Mouse (Mus musculus) heart, adult 18-20 months (tissue): Measurements from ENCODE around the gene Nrxn3. TPM values are rescaled to one million over a fixed set of nuclear protein-coding genes. Genes with fewer than 3 reads are reported as not detected.

Source experiments
- DNase-seq, 2 experiments: peaks; one replicate each; pipeline ENCODE4 v3.0.0; 2021 to 2022; ENCODE audit warnings: mixed read lengths in 1 of 2
- total RNA-seq, 2 experiments: library from RNA; stranded (reverse); gene quantifications; 2 replicates each; pipeline ENCODE4 v1.2.3; 2021

Gene Nrxn3
- total RNA-seq, 2 experiments from 2014 or later = 0.10 to 0.15 TPM

DNA sequence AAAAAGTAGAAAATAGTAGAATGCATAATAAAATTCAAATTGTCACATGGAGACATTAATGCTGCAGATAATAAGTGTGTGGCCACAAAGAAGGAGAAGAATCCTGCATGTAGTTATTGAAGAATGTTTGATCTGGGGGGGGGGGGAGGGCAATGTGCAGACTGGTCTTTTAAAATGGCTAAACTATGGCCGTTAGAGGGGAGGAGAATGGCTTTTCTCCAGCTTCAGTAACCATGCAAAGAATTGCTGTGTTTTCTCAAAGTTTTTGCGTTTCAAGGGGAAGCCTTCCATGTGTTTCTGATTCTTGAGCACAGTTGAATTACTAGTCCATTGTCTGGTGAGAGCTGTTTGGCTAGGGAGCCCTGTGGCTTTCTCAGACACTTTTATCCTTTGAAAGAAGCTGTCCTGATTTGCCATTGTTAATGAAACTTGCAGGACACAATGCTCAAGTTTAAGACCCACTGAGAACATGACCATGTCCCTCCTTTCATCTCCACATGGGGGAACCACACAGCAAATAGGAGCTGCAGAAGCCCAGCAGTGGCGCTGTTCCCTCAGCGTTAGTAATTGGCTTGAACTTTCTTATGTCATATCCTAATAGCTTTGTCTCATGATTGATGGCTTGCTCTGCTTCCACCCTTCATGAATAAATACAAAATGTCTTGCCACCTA, 808.1 kb downstream of the Nrxn3 start:
- no peak for DNase-seq

DNA sequence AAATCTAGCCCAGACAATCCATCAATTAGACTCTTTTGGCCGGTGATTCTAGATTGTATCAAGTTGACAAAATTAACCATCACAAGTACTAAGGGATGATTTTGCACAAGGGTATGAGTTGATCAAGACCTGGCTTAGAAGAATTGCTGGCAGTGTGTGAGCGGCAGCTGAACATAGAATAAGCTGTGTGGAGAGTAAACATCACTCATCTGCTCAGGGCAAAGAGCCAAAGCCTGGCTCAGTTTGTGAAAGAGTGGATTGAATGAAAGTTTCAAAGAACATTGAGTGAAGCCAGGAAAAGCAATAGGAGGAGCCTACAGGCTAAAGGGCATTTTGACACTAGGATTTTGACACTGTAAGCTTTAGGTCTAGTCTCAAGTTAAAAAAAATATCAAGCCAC, 828.6 kb downstream of the Nrxn3 start:
- DNase-seq = no peak

DNA sequence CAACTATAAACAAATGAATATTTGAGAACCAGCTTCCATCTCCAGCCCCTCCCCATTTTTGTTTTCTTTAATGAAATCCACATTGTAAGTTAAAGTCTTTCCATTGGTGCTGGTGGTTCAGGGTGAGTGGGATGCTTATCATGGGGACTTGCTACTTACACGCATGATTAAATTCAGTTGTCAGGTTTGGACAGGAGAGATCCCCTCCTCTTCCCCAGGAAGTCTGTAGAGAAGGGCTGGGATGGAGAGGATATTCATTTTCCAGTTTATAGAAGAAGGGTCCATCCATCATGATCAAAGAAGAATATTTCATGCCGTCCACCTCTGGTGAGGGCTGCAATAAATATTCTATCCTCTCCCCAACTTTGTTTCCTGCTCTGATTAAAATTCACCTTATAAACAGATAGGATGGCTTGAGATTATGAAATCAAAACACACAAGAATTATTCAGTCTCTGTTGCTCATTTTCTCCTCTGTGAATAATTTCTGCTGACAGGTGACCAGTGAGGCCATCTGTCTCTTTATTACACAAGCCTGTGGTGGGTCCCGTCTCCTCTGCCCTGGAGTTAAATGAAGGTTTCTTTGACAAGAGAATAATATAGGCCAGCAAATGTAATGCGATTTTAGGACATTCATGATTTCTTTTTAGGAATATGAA, 830.7 kb downstream of the Nrxn3 start:
- no peak for DNase-seq

DNA sequence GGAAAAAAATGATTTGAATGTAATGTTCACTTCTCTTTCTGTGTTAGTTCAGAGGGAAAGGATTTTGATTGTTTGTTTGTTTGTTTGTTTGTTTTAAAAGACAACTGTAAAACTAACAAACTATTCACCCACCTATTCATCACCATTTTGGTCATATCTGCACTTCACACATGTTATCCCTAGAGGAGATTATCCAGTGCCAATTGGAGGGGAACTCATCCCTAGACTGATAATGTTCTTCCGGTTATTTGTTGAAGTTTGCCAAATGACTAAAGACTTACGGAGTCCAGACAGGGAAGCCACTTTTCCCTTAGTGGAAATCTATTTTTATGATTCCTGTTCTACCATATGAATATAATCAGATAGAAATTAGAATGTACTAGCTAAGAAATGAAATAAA, 831.5 kb downstream of the Nrxn3 start:
- no peak for DNase-seq

DNA sequence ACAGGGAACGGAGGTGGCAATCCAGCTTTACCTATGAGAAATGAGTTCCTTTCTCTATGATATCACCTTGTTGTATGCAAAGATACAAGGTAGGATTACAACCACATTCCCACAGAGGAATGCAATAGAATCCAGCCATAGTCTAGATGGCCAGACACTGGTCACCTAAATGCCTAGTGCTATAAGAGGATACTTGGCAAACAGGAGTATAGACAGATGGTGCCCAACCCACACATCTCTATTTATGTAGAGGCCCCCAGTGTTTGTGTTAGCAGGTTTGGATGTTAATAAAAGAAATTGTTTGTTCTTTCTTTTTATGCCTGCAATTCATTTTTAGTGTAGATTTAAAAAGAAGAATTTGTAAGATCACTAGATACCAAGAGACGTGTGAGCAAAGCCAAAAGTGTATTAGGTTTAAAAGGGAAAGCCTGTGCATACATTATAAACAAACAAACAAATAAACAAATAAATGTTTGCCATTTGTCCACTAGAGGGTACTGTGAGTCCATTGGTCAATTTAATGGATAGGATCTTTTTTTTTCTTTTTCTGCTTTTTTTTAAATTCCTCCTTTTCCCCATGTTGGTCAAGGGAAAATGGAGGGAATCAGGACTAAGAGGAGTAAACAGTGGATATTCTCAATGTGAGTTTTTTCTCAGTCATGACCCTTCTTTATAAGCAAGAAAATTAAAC, 832.2 kb downstream of the Nrxn3 start:
- DNase-seq = no peak

DNA sequence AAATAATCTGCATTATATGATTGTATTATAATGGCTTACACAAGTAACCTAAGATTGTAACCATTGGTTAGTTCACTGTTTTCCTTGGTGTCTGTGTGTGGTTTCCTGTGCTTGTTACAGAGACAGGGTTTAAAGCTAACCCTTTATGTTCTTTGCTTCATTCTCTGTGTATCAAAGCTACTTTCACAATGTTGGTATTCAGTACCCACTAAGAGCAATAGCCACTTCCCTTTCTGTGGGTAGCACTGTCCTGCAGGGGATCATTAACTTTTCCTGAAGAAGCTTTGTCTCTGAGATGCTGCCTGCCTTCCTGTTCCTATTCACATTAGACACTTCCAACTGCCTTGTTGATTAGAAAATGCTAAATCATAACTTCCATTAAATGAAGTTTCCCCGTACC, 836.2 kb downstream of the Nrxn3 start:
- no peak for DNase-seq

DNA sequence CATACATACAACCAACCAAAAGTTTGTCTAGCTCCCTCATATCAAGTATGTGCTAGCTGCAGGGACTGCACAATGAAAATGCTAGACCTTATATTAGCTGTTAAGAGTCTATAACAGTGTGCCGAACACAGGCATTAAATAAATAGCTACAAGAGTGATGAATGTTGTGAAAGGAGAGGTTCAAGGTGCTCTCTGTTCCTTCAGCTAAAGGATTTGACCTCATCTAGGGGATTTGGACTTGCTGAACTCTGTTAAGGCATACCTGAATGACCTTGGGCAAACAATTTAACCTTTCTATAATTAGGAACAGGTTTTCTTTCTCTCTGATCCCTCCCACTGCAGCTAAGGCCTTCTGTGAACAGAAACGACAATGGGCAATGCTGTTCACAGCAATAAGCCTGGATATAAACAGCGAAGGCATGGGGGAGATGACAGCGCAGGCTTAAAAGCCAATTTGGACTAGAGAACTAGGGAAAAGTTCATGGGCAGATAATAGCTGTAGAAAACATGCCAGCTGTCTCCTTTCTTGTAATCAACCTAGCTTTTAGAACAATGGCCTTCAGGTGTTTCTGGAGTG, 839.4 kb downstream of the Nrxn3 start:
- peak in 1 of 2 experiments; percentile 8 for DNase-seq

DNA sequence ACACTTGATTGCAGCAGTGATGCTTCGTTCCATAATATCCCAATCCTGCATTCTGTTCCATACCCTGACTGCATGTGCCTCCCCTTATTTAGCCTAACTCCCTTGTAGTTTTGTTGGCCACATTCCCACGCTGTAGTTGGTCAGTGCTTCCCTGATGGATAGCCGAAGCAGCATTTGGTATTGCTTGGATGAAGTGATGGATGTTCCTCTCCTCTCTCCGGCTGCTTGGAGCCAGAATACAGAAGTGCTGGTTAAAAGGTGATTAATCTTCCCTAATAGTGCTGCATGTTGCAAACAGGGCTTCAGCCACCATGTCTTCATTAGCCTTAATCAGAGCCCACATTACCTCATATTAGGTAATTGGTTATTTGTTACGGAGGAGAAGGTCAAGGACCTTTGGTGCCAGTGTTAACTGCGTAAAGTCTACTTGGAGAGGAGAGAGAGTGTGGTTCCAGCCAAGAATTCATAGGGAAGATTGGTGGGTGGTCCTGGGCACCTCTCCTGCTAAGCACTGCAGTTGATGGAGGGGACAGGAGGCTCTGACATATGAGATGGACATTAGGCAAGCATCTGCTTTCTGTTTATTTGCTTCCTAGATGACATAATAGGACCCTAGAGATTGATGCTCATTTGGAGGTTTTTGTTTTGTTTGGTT, 846.2 kb downstream of the Nrxn3 start:
- DNase-seq = no peak

DNA sequence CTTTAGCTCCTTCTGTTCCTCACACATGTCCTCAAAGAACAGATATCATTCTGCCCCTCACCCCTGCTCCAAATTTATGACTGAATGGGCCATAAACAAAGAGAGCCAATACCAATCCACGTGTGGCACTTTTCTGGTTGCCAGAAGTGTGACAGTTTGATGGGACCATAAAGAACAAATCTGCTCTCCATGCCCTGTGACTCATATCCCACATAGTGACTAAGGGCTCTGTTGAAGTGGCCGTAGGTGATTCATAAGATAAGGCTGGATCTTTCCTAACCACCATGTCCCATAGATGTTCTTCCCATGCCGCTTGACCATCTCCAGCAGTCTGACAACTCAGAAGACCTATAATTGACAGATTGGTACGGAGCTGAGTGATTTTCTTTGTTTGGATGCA, 869.8 kb downstream of the Nrxn3 start:
- no peak for DNase-seq

DNA sequence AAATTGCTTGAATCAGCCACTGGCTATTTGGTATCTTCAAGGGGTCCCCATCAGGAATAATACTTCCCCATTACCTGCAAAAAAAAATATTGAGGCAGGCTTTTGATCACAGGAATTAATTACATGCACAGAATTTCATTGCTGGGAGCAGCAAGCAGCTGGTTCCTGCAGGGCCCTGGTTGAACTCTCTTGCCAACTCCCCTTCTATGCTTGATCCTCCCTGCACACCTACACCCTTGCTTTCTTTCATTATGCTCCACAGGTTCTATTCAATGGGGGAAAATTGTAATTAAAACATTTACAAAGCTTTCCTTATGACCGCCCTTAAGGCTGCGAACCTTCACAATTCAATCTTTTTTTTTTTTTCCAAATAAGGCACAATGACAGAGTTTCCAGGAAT, 891.0 kb downstream of the Nrxn3 start:
- DNase-seq = no peak

DNA sequence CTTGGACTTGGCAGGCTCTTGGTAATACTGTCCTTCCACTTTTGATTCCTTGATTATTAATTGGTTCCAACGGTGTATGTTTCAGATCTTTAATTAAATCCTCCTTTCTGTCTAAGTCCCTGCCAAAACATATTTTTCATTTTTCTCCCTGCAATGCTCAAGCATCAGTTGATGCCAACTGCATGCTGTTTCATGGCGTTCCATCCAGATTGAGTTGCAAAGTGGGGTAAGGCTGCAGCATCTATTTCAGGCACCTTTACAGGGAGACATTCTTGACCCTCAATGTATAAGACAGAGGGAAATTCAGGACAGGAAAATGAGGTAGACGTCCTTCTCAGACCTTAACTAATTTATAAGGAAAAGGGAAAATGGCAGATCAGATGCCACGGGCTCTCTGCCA, 903.1 kb downstream of the Nrxn3 start:
- no peak for DNase-seq

DNA sequence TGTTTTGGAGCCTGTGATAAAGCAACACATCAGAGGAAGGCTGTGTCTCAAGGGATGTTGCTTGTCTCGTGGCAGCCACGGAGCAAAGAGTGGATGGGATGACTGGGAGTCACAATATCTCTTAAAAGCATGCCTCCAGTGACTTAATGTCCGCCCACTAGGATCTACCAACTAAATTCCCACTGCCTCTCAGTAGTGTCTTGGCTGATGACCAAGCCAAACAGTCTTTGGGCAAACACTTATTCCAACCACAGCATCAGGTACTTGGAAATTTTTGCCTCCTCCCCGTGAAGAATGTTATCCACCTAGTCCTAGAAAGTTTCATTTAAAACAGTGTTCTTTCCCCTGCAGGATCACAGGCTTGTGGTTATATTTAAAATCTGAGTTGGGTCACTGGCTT, 917.4 kb downstream of the Nrxn3 start:
- no peak for DNase-seq

DNA sequence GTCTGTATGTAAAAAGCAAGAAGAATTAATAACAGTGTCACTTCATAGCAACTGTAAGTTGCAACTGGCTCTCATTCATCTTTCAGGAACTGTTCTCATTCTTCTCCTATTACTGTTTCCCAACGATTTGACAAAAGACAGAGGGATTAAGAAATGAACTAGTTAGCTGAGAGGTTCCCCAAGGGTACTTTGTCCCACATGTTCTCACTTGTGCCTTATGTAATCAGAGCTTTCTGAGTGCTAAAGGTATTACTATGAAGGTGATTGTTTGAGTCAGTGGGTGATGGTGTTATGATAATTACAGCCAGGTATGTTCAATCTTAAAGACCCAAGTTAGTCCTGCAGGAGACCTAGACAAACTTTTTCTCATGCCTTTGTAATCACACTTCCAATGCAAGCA, 918.8 kb downstream of the Nrxn3 start:
- no peak for DNase-seq

DNA sequence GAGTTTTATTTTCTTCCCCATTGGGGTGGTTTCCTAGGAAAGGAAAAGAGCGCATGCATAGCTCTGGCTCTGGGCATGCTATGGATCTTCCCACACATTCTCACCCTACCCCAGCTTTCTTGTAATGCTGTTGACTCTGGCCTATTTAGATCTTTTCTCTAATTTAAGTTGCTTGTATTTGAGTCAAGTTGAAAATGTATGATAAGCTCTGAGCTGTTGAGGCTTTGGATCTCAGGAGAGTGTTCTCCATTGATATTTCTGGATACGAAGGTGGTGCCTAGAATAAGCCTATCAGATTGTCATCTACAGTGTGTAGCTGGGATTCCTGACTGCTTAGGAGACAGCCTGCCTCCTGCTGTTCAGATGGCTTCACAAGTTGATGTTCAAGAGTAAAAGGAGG, 930.5 kb downstream of the Nrxn3 start:
- DNase-seq = no peak

DNA sequence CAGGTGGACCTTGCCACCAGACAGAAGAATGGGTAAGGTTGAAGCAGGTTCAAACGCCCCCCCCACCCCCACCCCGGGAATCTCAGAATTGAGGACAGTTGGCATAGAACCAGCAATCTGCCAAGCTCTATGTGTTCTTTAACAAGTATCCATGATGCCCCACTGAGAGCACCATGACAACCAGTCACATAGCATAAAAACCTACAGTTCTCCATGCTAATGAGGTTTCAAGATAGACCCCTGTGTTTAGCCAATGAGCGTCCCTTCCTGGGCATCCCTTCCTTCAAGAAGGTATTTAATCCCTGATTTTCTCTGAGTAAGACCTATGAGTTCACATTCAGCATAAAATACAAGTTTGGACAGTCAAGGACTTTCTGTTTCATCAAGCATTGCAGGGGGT, 938.5 kb downstream of the Nrxn3 start:
- no peak for DNase-seq

DNA sequence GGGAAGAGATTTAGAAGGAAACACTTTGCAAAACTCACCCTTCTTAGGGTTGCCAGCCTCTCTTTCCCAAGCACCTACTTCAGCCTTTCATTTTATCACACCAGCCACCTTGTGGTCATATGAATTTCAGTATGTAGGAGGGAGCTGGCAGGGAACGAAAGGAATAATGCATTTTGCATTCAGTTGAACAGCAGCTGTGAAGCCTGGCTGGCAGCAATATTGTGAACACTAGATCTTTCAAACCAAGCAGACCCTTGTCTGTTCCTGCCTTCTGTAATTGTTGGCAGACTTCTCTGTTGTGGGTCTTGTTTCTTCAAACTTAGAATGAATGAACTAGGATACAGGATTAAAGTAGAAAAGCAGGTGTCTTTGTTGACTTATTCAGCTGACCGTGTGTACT, 946.2 kb downstream of the Nrxn3 start:
- no peak for DNase-seq

DNA sequence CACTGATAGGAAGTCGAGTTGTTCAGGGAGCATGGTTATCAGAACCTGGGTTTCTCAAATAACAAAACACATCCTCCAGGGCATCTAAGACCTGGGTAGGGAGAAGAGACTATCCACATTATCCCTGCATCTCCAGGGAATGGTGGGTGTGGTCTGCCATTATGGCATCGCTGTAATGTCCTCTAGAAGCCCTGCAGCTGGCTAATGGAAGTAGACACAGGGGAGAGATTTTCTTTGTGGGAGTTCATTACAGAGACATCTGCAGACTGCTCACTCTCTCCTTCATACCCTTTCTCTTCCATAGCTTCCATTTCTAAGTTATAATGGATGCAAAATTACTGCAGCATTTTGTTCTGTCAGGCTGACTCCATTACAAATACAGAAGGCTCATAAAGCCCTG, 950.1 kb downstream of the Nrxn3 start:
- no peak for DNase-seq

DNA sequence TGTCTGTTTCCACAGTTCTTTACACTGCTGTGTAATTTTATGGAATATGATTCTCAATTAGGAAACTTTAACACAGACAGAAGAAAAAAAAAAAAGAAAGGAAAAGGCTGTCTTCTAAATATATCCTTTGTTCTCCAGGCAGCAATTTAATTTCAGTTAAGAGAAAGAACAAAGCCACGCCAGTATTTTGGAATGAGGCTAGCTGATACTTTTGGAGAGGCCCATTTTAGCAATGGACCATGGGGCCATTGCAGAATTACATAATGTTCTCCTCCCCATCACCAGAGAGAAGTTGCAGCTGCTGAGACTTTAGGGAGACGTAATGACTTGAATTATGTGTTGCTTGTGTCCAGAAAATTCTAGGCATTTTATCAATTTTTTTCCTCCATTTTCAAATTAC, 963.0 kb downstream of the Nrxn3 start:
- DNase-seq = peak; percentile 1 to 4

DNA sequence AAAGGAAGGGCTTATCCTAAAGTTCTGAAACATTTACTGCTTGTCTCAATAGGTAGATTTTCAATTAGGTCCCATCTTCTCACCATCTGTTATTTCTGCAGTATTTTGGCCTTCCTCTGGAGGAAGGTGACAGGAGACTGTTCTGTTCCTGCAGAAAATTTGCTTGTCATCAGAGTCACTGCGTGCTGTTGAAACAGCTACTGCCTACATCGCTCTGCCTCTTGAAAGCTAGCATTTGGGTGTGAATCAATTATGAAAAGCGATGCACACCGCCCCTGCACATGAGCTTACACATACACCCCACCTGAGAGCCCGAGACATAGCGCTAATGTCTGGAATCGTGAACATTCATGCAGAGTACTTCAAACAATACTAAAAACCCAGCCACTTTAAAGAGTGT, 966.4 kb downstream of the Nrxn3 start:
- no peak for DNase-seq

DNA sequence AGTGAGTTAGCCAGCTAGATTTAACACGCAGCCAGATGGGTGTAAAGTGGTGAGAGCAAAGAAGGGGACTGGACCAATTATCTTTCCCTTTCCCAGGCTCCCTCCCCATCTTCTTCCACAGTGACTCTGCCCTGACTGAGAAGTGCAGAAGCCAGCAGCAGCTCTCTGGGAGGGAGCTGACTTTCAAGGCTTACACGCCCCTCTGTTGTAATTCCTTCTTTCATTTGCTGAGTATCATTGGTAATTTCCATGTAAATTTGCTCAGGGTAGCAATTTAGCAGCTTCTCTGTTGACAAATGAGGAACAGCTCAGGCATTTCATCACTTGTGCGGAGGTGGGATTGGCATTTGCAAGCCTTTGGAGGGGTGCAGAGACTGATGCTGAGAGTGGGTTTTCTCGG, 976.8 kb downstream of the Nrxn3 start:
- no peak for DNase-seq

DNA sequence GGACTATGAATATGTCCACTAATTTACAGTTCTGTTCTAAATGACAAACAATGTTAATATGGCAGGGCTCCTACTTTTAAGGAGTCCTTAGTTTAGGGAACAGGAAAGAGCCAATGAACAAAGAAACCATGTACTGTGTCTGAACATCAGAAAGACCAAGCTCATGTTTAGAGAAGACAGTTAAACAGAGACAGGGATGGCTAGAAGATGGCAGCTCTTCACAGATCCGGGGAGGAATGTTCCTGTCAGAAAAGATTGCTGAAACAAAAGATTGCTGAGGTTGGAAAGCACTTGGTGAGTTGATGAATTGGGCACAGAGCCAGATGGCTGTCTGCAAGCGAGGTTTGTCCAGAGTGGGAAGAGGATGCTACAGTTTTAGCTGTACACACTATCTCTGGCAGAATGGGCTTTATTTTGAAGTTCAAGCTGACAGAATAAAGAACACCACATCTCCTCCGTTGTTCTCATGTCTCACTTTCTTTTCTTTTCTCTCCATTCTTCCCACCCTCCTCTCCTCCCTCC, 978.3 kb downstream of the Nrxn3 start:
- no peak for DNase-seq

DNA sequence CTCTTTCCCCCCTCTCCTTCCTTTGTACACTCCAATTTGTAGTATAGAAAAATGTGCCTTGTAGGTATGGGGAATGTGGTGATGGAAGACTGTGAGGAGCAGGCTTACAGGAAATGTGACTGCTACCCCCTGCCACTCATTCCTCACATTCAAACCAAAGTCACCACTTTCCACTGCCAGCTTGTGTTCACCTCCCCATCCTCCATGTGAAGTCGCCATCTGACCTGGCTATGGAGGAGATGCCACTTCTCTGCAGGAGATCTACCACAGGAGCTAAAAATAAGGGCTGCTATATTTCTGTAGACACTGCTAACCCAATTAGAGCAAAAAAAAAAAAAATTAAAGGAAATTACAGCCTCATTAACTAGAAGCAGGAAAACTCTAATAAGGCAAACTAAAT, 980.3 kb downstream of the Nrxn3 start:
- DNase-seq = no peak

DNA sequence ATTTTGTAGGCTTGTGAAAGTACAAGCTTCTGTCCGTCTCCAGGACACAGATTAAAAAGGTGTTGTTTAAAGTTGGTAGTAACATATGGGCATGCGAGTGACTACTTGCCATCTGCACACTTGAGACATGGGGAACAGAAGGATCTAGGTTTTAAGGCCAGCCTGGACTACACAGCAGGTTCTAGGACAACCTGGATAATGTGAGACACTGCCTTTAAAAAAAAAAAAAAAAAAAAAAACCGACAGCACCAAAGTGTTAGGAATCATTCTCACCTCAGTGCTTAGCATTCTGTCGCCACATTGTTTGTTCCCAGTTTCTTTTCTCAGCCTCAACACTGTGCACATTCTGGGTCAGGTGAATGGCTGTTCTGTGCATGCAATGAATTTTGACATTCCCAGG, 985.2 kb downstream of the Nrxn3 start:
- no peak for DNase-seq
